Mouse (Mus musculus) forebrain, embryonic 13.5 days (tissue): Measurements from ENCODE around the gene Dcdc2c. TPM values are rescaled to one million over a fixed set of nuclear protein-coding genes. Genes with fewer than 3 reads are reported as not detected.

ENCODE experiments used
- ATAC-seq: fragments of 200-750 bp; cut with Nextera tagmentation; 2 replicates; pipeline ENCODE4 v1.8.0; 2017
- H3K27ac ChIP-seq: fragments of 300-500 bp; sonication (generic); 2 replicates; pipeline ENCODE4 v1.5.1; 2015; ENCODE audit warnings: inconsistent platforms, mild to moderate bottlenecking, moderate library complexity
- H3K27me3 ChIP-seq: fragments of 300-500 bp; sonication (generic); 2 replicates; pipeline ENCODE4 v1.6.1; 2015; ENCODE audit warnings: mild to moderate bottlenecking, inconsistent platforms
- H3K36me3 ChIP-seq: fragments of 300-500 bp; sonication (generic); 2 replicates; pipeline ENCODE4 v1.6.1; 2015; ENCODE audit warnings: mild to moderate bottlenecking, inconsistent platforms; ENCODE audit not compliant: poor library complexity, severe bottlenecking
- H3K4me1 ChIP-seq: fragments of 300-500 bp; sonication (generic); 2 replicates; pipeline ENCODE4 v1.6.1; 2015; ENCODE audit warnings: inconsistent platforms
- H3K4me2 ChIP-seq: fragments of 300-500 bp; sonication (generic); 2 replicates; pipeline ENCODE4 v1.6.1; 2015; ENCODE audit warnings: inconsistent platforms, mild to moderate bottlenecking, moderate library complexity
- H3K4me3 ChIP-seq: fragments of 300-500 bp; sonication (generic); 2 replicates; pipeline ENCODE4 v1.5.1; 2015; ENCODE audit warnings: mild to moderate bottlenecking, inconsistent platforms
- H3K9ac ChIP-seq: fragments of 300-500 bp; sonication (generic); 2 replicates; pipeline ENCODE4 v1.6.1; 2015; ENCODE audit warnings: mild to moderate bottlenecking, inconsistent platforms
- H3K9me3 ChIP-seq: fragments of 300-500 bp; sonication (generic); replicated peaks from 2 replicates; pipeline ENCODE4 v1.6.1; 2016; ENCODE audit warnings: inconsistent platforms
- WGBS: fragments of 180-500 bp; shearing (Covaris S2); methylation state at CpG from one replicate; pipeline ENCODE4 v1.1.7; 2015; 5-methylcytosine and 5-hydroxymethylcytosine counted together
- polyA plus RNA-seq: library from polyadenylated mRNA; unstranded; fragments of >200 nt; fragmentation: Nextera tagmentation; extraction: Ambion mirVana; gene quantifications from 2 replicates; pipeline ENCODE4 v1.2.1, GENCODE M21; 2015

The Dcdc2c gene
- polyA plus RNA-seq, 1 experiment from 2014 or later, result not detected

DNA sequence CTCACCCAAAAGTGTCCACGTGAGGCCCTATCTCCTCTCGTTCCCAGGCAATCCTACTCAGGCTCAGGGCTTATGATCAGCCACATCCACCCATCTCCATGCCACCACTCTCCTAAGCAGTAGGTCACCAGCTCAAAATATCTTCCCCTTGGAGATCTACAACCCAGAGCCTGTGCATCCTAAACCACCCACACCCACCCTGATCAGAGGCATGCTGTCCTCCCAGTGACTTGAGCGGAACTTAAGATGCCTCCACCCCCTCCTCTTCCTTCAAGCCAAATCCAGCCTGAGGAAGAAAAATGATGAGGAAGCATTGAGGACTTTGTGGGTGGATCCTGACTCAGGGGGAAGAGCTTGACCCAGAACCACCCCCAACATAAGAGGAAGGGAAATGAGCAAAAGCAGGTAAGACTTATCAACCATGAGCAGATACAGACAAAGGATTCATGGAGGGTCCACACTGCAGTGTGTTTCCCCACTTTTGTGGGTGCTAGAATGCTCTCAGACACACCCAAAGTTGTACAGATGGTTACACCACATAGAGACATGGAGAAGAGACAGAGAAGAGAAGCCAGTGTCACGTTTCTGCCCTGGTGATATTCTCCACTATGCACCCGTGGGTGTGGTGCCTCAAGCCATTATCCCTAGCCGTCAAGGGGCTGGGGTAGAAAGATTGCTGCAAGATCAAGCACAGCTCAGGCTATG lies 23.3 kb upstream of the Dcdc2c start:
- ATAC-seq, result no peak
- Histone ChIP-seq H3K27ac (no peak overlapping the region), H3K9me3 (no peaks in the 10 kb centered on the region; the same call in 1 of the 2 replicates), H3K36me3 (no peaks in the 10 kb centered on the region), H3K27me3 (no peaks in the 10 kb centered on the region), H3K4me2 (no peak overlapping the region), H3K4me1 (no peaks in the 10 kb centered on the region), H3K4me3 (no peak overlapping the region), H3K9ac (no peak overlapping the region)
- WGBS, result 78% methylated on average over 6 of the region's 6 CpGs

DNA sequence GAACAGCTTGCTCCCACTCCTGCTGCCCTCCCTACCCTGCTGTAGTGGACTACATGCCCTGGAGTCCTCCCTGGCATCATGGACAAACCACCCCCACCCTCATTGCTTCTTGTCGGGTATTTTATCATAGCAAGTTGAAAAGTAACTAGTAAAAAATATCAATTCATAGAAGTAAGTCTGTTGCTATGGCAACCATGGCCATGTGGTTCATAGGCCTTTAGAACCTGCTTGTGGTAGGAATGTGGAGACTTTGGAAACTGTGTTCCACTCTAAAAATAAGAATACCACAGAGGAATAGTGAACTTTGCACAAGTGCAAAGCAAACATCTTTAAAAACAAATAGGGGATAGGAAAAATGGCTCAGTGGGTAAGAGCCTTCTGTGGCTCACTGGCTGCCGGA lies 20.0 kb upstream of the Dcdc2c start:
- H3K9ac ChIP-seq, result no peak overlapping the region
- no peaks in the 10 kb centered on the region for H3K4me1 ChIP-seq
- no peak overlapping the region for H3K27ac ChIP-seq
- WGBS, result 88% methylated on average over 2 of the region's 2 CpGs
- H3K4me2 ChIP-seq, result no peak overlapping the region
- H3K9me3 ChIP-seq, result no peaks in the 10 kb centered on the region
- no peaks in the 10 kb centered on the region for H3K36me3 ChIP-seq
- ATAC-seq, result no peak
- H3K27me3 ChIP-seq, result no peaks in the 10 kb centered on the region
- H3K4me3 ChIP-seq, result no peak overlapping the region

DNA sequence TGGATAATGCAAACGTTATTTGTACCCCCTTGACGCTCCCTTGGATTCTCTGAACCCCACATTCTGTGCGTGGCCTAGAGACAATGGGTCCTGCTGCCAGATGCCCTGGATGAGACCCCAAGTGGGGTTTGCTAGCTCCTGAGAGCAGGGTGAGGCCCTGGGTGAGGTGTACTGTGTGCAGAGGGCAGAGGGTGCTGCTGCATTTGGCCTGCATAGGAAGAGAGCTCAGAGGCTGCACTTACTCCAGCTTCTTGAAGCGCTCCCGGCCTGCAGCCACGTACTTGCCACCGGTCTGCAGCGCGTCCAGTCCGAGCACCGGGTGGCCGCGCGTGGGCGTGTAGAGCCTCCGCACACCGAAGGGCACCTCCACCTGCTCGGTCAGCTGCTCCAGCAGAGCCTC lies 424 bp downstream of the Dcdc2c start:
- H3K4me2 ChIP-seq, result no peak overlapping the region
- H3K4me3 ChIP-seq, result no peak overlapping the region
- H3K9me3 ChIP-seq, result no peaks in the 10 kb centered on the region
- WGBS, result 76% methylated on average over 18 of the region's 18 CpGs
- H3K4me1 ChIP-seq, result no peaks in the 10 kb centered on the region
- no peaks in the 10 kb centered on the region for H3K27me3 ChIP-seq
- H3K36me3 ChIP-seq, result no peaks in the 10 kb centered on the region
- H3K9ac ChIP-seq, result no peak overlapping the region
- H3K27ac ChIP-seq, result no peak overlapping the region
- ATAC-seq, result no peak

DNA sequence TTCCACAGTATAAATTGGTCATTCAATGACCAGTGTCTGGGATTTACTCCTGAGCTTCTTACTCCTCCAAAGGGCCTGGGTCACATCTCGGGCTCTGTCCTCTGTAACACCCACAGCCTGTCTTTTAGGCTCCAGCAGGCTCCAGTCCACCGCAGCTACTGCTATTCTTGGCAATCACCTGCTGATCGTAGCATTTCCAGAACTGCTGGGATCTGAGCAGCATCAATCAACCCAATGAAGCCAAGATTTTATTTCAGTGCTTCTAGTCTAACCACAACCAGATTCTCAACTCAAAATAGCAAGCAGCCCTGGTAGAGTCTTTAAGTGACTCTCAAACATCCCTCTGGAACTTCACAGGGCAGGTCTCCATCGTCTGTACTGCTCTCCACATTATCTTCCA lies 3.3 kb downstream of the Dcdc2c start:
- H3K27ac ChIP-seq, result no peak overlapping the region
- ATAC-seq, result no peak
- no peak overlapping the region for H3K4me3 ChIP-seq
- H3K4me1 ChIP-seq, result no peaks in the 10 kb centered on the region
- no peak overlapping the region for H3K4me2 ChIP-seq
- no peaks in the 10 kb centered on the region for H3K9me3 ChIP-seq
- H3K36me3 ChIP-seq, result no peaks in the 10 kb centered on the region
- no peaks in the 10 kb centered on the region for H3K27me3 ChIP-seq
- H3K9ac ChIP-seq, result no peak overlapping the region
- 68% methylated on average over 4 of the region's 4 CpGs for WGBS

DNA sequence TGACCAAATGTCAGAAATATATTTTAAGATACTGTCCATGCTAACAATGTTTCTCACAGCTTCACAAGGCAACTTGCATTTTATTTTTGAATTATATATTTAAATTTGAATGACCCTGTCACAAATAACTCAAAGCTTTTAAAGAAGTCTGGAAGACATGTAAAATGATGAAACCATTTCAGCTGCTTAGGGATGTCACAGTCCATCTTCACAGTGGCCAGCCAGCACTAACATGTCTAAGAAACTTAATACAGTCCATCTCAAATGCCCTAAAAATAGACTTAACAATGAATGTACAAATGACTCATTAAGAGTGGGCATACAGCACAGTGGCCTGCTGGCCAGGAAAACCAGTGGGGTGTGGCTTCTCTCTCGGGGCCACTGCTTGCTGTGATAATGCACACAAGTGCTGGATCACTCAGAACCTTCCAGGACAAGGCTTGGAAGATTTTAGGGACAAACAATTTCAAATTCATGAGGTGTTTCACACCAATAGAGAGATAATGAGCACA lies 37.9 kb downstream of the Dcdc2c start:
- 60% methylated on average over 1 of the region's 1 CpGs for WGBS
- no peaks in the 10 kb centered on the region for H3K27me3 ChIP-seq
- no peak overlapping the region for H3K27ac ChIP-seq
- H3K4me3 ChIP-seq, result no peak overlapping the region
- no peak for ATAC-seq
- no peak overlapping the region for H3K9ac ChIP-seq
- H3K4me1 ChIP-seq, result no peaks in the 10 kb centered on the region
- no peaks in the 10 kb centered on the region for H3K9me3 ChIP-seq
- H3K4me2 ChIP-seq, result no peak overlapping the region
- H3K36me3 ChIP-seq, result no peaks in the 10 kb centered on the region

DNA sequence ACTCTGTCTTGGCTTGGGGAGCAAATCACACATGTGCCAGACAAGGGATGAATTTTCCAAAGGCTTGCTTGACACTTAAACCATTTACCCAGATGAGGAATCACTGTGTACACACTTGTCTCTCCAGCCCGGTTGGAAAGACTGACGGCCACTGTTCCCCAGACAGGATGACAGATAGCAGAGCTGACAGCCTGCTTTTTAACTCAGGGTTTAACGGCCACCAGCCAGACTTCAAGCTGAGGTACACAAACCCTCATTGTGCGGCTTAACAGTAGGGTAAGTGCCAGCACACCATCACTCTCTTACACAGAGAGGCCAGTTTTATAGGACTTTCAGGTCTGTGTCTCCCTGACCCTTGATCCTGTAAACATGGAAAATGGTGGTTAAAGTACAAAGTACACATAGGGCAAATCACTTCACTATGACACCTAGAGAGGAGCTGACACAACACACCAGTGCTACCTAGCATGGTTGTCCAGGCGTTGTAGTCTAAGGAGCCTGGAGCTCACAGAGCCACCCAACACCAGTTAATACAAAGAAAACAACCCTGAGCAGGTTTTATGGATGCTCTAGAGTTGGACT lies 42.4 kb downstream of the Dcdc2c start:
- 56% methylated on average over 5 of the region's 5 CpGs for WGBS
- Histone ChIP-seq H3K27me3 (no peaks in the 10 kb centered on the region), H3K36me3 (no peaks in the 10 kb centered on the region), H3K27ac (no peak overlapping the region), H3K9ac (no peak overlapping the region), H3K4me2 (no peak overlapping the region), H3K4me3 (no peak overlapping the region), H3K4me1 (no peaks in the 10 kb centered on the region), H3K9me3 (no peaks in the 10 kb centered on the region)
- no peak for ATAC-seq

DNA sequence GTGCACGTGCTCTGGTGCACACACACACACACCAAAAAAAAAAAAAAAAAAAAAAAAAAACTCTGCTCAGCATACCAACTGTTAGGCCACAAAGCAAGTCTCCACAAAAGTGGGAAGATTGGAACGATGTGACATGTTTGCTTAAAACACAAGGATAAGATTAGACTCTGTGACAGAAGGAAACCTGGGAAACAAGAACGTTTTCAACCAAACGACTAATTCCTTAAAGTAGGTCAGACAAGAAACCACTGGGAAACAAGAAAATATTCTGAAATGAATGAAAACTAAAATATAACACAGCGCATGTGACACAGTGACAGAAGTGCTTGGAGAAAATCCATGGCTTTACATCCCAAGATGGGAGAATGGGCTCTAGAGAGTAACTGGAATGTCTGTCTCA lies 57.9 kb downstream of the Dcdc2c start:
- no peaks in the 10 kb centered on the region for H3K4me1 ChIP-seq
- no peaks in the 10 kb centered on the region for H3K9me3 ChIP-seq
- no peak overlapping the region for H3K9ac ChIP-seq
- H3K27ac ChIP-seq, result no peak overlapping the region
- H3K4me2 ChIP-seq, result no peak overlapping the region
- 91% methylated on average over 5 of the region's 5 CpGs for WGBS
- H3K4me3 ChIP-seq, result no peak overlapping the region
- no peaks in the 10 kb centered on the region for H3K36me3 ChIP-seq
- no peak for ATAC-seq
- no peaks in the 10 kb centered on the region for H3K27me3 ChIP-seq

DNA sequence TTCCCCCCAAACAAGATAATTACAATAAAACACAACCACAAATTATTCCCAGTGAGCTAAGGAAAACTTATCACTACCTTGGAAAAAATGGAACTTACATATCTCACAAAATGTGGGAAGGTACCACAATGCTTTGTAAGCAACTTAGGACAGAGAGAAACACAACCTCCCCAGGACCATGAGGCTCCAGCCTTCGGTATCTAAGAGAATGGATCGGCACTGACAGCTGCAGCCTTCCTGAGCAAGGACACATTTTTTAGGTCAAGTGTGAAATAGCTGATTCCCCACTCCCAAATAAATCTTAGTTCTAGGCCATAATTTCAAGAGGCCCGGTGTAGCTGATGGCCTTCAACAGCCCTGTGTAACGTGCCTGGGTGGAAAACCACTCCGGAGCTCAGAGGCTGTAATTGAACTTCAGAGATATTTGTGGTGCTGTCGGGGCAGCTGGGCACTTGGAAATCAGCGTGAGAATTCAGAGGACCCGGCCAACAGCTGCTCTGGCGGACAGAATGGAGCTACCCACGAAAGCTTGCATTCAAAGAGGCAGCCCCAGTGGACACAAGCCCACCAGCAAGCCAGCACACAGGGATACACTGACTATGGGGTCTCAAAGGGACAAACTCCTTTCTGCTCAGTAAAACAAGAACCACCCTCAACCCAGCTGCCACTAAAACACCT lies 69.6 kb downstream of the Dcdc2c start:
- 86% methylated on average over 10 of the region's 10 CpGs for WGBS
- H3K4me3 ChIP-seq, result no peak overlapping the region
- H3K9me3 ChIP-seq, result no peaks in the 10 kb centered on the region
- ATAC-seq, result no peak
- no peak overlapping the region for H3K4me2 ChIP-seq
- H3K27ac ChIP-seq, result no peak overlapping the region
- H3K27me3 ChIP-seq, result no peaks in the 10 kb centered on the region
- no peaks in the 10 kb centered on the region for H3K4me1 ChIP-seq
- no peak overlapping the region for H3K9ac ChIP-seq
- H3K36me3 ChIP-seq, result no peaks in the 10 kb centered on the region

DNA sequence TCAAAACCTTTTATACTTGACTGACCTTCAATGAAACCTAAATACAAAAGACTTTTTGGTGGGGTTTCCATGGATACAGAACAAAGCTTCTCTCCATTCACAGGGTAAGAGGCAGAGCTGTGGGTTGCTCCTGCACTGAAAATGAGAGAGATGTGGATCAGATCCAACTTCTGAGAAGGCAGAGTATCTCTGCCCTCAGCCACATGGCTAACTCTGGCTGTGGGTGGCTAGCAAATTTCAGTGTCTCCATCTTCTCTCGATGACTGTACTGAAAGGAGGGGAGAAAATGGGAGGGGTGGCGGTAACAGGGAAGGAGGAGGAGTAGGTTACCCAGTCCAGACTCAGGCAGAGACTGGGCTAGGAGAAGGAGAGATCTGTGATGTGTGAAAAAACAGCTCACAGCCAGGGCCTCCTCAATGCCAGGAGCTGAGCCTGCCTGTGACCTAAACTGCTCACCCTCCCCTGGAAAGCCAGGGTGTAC lies 91.2 kb downstream of the Dcdc2c start:
- peak overlapping the region; percentile 73 for H3K27ac ChIP-seq
- H3K9me3 ChIP-seq, result no peaks in the 10 kb centered on the region; the same call in 1 of the 2 replicates
- H3K4me1 ChIP-seq, result peaks cover 19% of the 10 kb centered on the region
- ATAC-seq, result peak; percentile 94
- 0% methylated on average over 2 of the region's 2 CpGs for WGBS
- H3K9ac ChIP-seq, result no peak overlapping the region
- H3K36me3 ChIP-seq, result no peaks in the 10 kb centered on the region
- 0 out of 2 replicates have a peak overlapping the region, but pooled peaks have one; percentile 3 for H3K4me2 ChIP-seq
- no peaks in the 10 kb centered on the region for H3K27me3 ChIP-seq
- H3K4me3 ChIP-seq, result no peak overlapping the region

DNA sequence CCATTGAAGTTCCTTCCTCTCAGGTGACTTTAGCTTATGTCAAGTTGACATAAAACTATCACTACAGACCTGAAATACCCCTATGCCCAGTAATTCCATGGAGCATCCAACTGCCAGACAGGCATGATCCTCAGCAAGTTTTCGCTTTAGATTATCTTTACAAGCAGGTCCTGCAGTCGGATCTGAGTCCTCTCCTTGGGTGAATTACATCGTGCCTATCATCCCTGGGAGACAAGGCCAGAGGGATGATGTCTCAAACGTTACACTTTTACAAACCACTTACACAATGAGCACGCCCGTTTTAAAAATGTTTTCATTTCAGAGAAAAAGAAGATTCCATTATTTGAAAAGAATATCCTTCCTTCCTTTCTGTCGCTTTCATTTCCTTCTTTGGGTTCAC lies 91.7 kb downstream of the Dcdc2c start:
- H3K4me2 ChIP-seq, result peak overlapping the region; percentile 21; the same call in 1 of the 2 replicates
- 4% methylated on average over 7 of the region's 7 CpGs for WGBS
- H3K27ac ChIP-seq, result peak overlapping the region; percentile 73
- ATAC-seq, result peak; percentile 22; the same call in 1 of the 2 replicates
- H3K27me3 ChIP-seq, result no peaks in the 10 kb centered on the region
- H3K4me1 ChIP-seq, result peaks cover 19% of the 10 kb centered on the region
- H3K9ac ChIP-seq, result no peak overlapping the region
- no peaks in the 10 kb centered on the region for H3K36me3 ChIP-seq
- H3K4me3 ChIP-seq, result no peak overlapping the region
- no peaks in the 10 kb centered on the region; the same call in 1 of the 2 replicates for H3K9me3 ChIP-seq

DNA sequence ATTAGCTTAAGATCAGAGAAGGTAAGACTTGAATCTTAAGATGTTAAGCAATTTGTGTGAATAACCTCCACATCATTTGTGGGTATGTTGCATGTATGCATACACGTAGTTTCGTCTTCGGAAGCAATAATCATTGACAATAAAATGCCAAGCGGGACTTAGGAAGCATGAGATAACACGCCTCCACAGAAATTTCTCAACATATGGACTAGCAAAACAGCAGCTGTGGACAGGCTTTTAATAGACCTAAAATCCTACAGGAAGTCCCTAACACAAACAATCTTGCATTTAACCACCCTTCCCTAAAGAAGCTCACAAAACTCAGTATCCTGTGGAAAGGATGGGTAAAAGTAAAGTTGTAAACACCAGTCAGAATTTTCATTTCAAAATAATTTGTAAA lies 93.4 kb downstream of the Dcdc2c start:
- Histone ChIP-seq H3K9me3 (no peaks in the 10 kb centered on the region; the same call in 1 of the 2 replicates), H3K27me3 (no peaks in the 10 kb centered on the region), H3K9ac (no peak overlapping the region), H3K36me3 (no peaks in the 10 kb centered on the region), H3K4me1 (peaks cover 19% of the 10 kb centered on the region), H3K4me3 (no peak overlapping the region), H3K4me2 (no peak overlapping the region), H3K27ac (no peak overlapping the region)
- 92% methylated on average over 5 of the region's 5 CpGs for WGBS
- ATAC-seq, result no peak

DNA sequence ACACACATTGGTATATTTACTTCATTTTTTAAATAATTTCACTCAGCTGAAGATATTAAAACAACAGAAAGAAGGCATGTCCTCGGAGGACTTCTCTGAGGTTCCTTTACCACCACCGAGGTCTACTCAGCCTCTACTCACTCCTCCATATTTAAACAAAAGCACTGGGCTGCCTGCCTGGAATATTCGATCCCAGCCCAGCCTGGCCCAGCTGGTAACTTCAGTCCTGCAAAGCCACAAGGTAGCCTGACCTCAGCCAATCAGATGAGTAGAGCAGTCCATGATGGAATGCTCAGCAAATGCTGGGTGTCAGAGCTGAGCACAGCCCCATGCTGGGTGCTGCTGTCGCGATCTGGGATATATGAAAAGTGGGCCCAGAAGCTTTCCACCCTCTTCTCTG lies 115.7 kb downstream of the Dcdc2c start:
- no peaks in the 10 kb centered on the region for H3K9me3 ChIP-seq
- no peaks in the 10 kb centered on the region for H3K27me3 ChIP-seq
- WGBS, result 81% methylated on average over 5 of the region's 5 CpGs
- H3K36me3 ChIP-seq, result no peaks in the 10 kb centered on the region
- no peak overlapping the region for H3K27ac ChIP-seq
- no peak overlapping the region for H3K4me3 ChIP-seq
- peaks cover 6% of the 10 kb centered on the region; the same call in 1 of the 2 replicates for H3K4me1 ChIP-seq
- ATAC-seq, result no peak
- no peak overlapping the region for H3K4me2 ChIP-seq
- no peak overlapping the region for H3K9ac ChIP-seq
